Mouse (Mus musculus) heart, adult 9 months (tissue): ENCODE measurements around the gene Snca.

Experiments used
- DNase-seq, 2 experiments: peaks; one replicate each; pipeline ENCODE4 v3.0.0; 2022; ENCODE audit warnings: low spot score in 2 of 2

Snca gene

GRCm38 (mm10) chr6:60829282-60829891 is at the start of gene Snca:
Gene Snca (minus strand): TSS chr6:60829855.
- DNase-seq: no peak

- DNase-seq: no peak
Observed at GRCm38 (mm10) chr6:60870126-60870525, 40.5 kb upstream of the Snca start.

GRCm38 (mm10) chr6:60856599-60856998 is 26.9 kb upstream of the Snca start:
- no peak for DNase-seq

- DNase-seq: no peak
Observed at GRCm38 (mm10) chr6:60851690-60852089, 22.0 kb upstream of the Snca start.

GRCm38 (mm10) chr6:60828429-60829264 is 1.0 kb downstream of the Snca start:
- no peak for DNase-seq

GRCm38 (mm10) chr6:60828047-60828428 is 1.6 kb downstream of the Snca start:
- no peak for DNase-seq

GRCm38 (mm10) chr6:60827290-60827689 is 2.4 kb downstream of the Snca start:
- no peak for DNase-seq

GRCm38 (mm10) chr6:60819272-60819671 is 10.4 kb downstream of the Snca start:
- DNase-seq: no peak

- no peak for DNase-seq
Observed at GRCm38 (mm10) chr6:60813516-60813915, 16.1 kb downstream of the Snca start.

GRCm38 (mm10) chr6:60798266-60798665 is 31.4 kb downstream of the Snca start:
- no peak for DNase-seq

- DNase-seq: no peak
Observed at GRCm38 (mm10) chr6:60793659-60794365, 35.8 kb downstream of the Snca start.

- no peak for DNase-seq
Observed at GRCm38 (mm10) chr6:60786955-60787354, 42.7 kb downstream of the Snca start.

- no peak for DNase-seq
Observed at GRCm38 (mm10) chr6:60771899-60772298, 57.8 kb downstream of the Snca start.

- no peak for DNase-seq
Observed at GRCm38 (mm10) chr6:60765696-60766095, 64.0 kb downstream of the Snca start.

- no peak for DNase-seq
Observed at GRCm38 (mm10) chr6:60762864-60763263, 66.8 kb downstream of the Snca start.

- DNase-seq: no peak
Observed at GRCm38 (mm10) chr6:60761710-60762109, 67.9 kb downstream of the Snca start.

GRCm38 (mm10) chr6:60754975-60755374 is 74.7 kb downstream of the Snca start:
- no peak for DNase-seq

GRCm38 (mm10) chr6:60745965-60746364 is 83.7 kb downstream of the Snca start:
- DNase-seq: no peak

- no peak for DNase-seq
Observed at GRCm38 (mm10) chr6:60741427-60742071, 88.1 kb downstream of the Snca start.

- DNase-seq: no peak
Observed at GRCm38 (mm10) chr6:60739776-60740175, 89.9 kb downstream of the Snca start.

GRCm38 (mm10) chr6:60731164-60731563 is 98.5 kb downstream of the Snca start:
- DNase-seq: no peak
